Mouse (Mus musculus): ENCODE data around the gene Ubxn6. TPM values are rescaled to one million over a fixed set of nuclear protein-coding genes. Genes with fewer than 3 reads are reported as not detected.

Ubxn6 gene
- polyA plus RNA-seq, 1 experiment from 2014 or later, result 58.1 TPM

DNA sequence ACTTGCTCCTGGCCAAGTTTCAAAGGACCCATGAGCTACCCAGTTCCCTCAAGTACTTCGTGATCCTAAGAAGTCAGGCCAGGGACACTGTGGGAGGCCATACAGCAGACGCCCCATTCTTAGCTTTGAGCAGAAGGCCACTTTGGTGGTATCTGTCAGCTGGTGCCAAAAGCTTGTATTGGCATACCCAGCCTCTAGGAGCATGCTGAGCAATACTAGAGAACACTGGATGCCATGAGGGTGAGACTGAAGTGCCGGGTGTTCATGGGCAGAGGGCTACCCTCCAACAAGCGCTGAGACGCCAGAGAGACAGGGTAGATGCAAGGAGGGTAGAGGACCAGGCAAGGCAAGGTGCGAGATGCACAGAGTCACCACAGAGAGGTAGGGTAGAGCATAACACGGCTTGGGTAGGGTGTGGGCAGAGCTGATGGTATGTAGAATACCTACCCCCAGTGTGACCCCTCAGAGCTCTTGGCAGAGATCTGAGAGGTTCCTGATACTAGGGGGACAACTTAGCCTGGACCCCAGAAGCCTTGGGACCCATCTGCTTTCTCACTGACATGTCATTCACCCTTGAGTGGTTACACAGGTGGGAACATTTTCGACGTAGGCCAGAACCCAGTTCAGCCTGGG lies 44.5 kb downstream of the Ubxn6 start:
- no peaks in the 10 kb centered on the region for H3K9me3 ChIP-seq
- peaks cover 17% of the 10 kb centered on the region for H3K4me1 ChIP-seq
- H3K4me3 ChIP-seq, result no peak overlapping the region
- 93% methylated on average over 9 of the region's 9 CpGs for WGBS
- H3K27me3 ChIP-seq, result no peaks in the 10 kb centered on the region
- peaks cover 43% of the 10 kb centered on the region for H3K36me3 ChIP-seq
- H3K4me2 ChIP-seq (replicated peaks), result no peak overlapping the region
- ATAC-seq (ENCODE audit: low FRiP score, low read depth), result no peak
- no peak overlapping the region for H3K27ac ChIP-seq (replicated peaks)
- H3K9ac ChIP-seq (replicated peaks), result 0 out of 2 replicates have a peak overlapping the region, but pooled peaks have one; percentile 15

DNA sequence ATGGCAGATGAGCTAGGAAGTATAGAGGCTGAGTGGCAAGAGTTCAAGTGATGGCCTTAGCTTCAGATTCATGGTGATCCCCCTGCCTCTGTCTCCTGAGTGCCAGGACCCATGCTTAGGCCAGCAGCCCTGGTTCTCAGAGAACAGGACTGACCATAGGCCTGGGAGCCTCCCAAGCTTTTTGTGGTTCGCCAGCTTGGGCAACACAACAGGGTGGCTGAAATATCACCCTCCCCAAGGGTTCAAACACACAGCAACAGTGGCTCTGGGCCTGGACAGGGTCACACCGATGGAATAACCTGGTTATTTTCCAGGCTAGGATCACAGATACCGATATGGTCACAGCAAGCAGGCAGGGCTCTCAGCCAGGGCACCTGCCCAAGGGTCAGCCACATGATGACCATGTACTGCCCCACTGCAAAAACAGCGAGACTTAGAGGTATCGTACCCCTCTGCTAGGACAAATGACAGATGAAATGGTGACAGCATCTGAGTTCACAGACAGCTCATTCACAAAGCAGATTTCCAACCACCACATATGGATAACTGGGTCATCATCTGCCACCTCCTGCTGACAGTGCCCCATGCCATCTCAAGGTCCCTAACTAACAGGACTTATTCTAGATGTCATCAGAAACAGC lies 46.9 kb downstream of the Ubxn6 start:
- no peak overlapping the region for H3K4me2 ChIP-seq (replicated peaks)
- 93% methylated on average over 5 of the region's 5 CpGs for WGBS
- no peak for ATAC-seq (ENCODE audit: low FRiP score, low read depth)

DNA sequence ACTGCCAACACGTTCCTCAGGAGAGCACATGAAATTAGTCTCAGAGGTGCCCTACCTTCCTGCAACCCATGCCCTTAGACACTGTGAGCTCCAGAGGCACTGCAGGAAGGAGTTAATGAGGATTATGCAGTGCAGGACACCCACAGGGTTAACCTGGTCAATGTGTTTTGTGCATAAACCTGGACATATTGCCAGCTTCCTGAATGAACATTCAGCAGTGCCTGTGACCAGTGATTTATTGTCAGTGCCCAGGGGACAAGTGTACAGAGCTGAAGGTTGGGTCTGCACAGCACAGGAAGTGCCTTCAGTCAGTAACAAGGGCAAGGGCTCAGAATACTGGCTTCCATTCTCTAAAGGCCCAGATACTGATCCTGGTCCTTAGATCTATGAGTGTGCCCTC lies 47.9 kb downstream of the Ubxn6 start:
- Histone ChIP-seq H3K9me3 (no peaks in the 10 kb centered on the region), H3K27ac (replicated peaks) (no peak overlapping the region), H3K36me3 (peaks cover 23% of the 10 kb centered on the region), H3K9ac (replicated peaks) (0 out of 2 replicates have a peak overlapping the region, but pooled peaks have one; percentile 7), H3K27me3 (no peaks in the 10 kb centered on the region), H3K4me1 (peaks cover 10% of the 10 kb centered on the region; the same call in 1 of the 2 replicates), H3K4me2 (replicated peaks) (no peak overlapping the region), H3K4me3 (no peak overlapping the region)
- no peak for ATAC-seq (ENCODE audit: low FRiP score, low read depth)
- WGBS, result 85% methylated on average over 1 of the region's 1 CpGs

More for the DNA sequence above, 46.9 kb downstream of the Ubxn6 start:
- H3K27me3 ChIP-seq, result no peaks in the 10 kb centered on the region
- H3K4me3 ChIP-seq, result no peak overlapping the region
- peak overlapping the region; percentile 7; the same call in 1 of the 2 replicates for H3K9ac ChIP-seq (replicated peaks)
- H3K36me3 ChIP-seq, result peaks cover 26% of the 10 kb centered on the region
- peaks cover 6% of the 10 kb centered on the region; the same call in 1 of the 2 replicates for H3K4me1 ChIP-seq
- H3K9me3 ChIP-seq, result no peaks in the 10 kb centered on the region
- H3K27ac ChIP-seq (replicated peaks), result no peak overlapping the region

DNA sequence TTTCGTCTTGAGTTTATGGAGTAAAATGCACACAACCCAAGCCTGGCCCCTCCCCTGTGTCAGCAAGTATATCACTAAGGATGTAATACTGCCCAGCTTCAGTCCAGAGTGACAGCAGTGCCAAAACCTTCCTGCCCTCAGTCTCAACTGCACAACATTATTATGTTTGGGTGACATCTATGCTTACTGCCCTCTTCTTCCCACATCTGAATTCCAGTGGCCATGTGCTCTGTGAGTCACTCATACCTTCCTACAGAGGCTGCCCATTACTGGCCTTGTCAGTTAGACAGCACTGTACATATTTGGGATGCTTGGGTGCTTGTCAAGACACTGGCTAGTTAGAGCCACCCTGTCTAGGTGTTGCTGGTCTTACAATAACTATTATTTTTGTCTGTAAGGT lies 48.5 kb downstream of the Ubxn6 start:
- H3K36me3 ChIP-seq, result peaks cover 23% of the 10 kb centered on the region
- H3K9me3 ChIP-seq, result no peaks in the 10 kb centered on the region
- H3K4me1 ChIP-seq, result peaks cover 10% of the 10 kb centered on the region; the same call in 1 of the 2 replicates
- H3K4me3 ChIP-seq, result no peak overlapping the region
- no peak overlapping the region for H3K4me2 ChIP-seq (replicated peaks)
- H3K9ac ChIP-seq (replicated peaks), result no peak overlapping the region
- no peak for ATAC-seq (ENCODE audit: low FRiP score, low read depth)
- no peak overlapping the region for H3K27ac ChIP-seq (replicated peaks)
- H3K27me3 ChIP-seq, result no peaks in the 10 kb centered on the region
- WGBS, result 84% methylated on average over 1 of the region's 1 CpGs

DNA sequence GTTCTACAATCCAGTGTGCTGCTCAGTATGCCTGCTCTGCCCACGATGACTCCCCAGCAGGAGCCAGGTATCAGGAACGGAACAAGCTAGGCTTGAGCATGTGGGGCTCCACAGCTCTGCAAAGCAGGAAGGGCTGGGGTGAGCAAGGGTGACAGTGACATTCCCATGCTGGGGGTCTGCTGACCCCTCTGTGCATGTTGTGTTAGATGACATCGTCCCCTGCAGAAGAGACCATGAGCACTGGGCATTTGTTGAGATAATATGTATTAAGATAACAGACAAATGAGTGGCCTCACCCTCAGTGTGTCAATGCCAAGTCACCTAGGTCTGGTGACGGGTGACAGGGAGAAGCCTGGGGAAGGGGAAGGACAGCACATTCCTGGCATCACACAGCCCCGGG lies 49.9 kb downstream of the Ubxn6 start:
- Histone ChIP-seq H3K4me1 (peaks cover 10% of the 10 kb centered on the region; the same call in 1 of the 2 replicates), H3K27ac (replicated peaks) (no peak overlapping the region), H3K36me3 (peaks cover 25% of the 10 kb centered on the region), H3K9ac (replicated peaks) (no peak overlapping the region), H3K27me3 (no peaks in the 10 kb centered on the region), H3K4me2 (replicated peaks) (no peak overlapping the region), H3K4me3 (no peak overlapping the region), H3K9me3 (no peaks in the 10 kb centered on the region)
- 80% methylated on average over 5 of the region's 5 CpGs for WGBS
- no peak for ATAC-seq (ENCODE audit: low FRiP score, low read depth)

DNA sequence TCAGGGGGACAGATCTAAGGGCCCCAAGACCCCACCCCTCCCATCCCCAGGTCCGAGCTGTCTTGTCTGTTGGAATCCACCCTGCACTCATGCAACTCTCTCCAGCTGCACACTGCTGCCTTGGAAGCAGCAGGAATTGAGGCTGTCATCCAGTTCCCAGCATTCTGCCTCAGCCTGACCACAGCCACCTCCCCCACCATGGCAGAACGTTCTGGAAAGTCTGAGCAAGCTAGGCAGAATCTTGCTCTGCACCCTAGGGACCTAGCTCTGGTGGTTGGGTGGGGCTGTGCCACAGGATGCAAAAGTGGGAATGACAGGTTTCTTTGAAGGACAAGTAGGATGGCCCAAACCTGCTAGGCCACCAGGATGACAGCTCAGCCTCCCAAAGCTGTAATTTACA lies 50.4 kb downstream of the Ubxn6 start:
- Histone ChIP-seq H3K4me2 (replicated peaks) (no peak overlapping the region), H3K36me3 (peaks cover 26% of the 10 kb centered on the region), H3K4me3 (no peak overlapping the region), H3K9ac (replicated peaks) (no peak overlapping the region), H3K27me3 (no peaks in the 10 kb centered on the region), H3K9me3 (no peaks in the 10 kb centered on the region), H3K27ac (replicated peaks) (no peak overlapping the region), H3K4me1 (peaks cover 10% of the 10 kb centered on the region; the same call in 1 of the 2 replicates)
- 84% methylated on average over 2 of the region's 2 CpGs for WGBS
- no peak for ATAC-seq (ENCODE audit: low FRiP score, low read depth)

DNA sequence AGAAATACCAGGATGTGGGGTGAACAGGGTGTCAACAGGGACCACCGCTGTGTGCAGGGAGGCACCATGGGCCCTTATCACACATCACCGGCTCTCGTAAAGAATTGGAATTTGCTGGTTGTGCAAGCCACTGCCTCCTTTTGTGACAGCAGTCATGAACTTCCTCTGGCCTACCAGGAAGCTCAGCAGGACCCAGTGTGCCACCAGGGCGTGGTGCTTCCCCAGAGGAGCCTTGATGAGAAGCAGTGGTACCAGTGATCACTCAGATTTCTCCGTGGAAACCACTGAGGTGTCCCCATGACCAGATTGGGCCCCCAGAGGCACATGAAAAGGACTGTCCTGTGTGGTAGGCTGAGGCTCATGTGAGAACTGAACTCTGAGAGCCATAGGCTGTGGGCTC lies 51.4 kb downstream of the Ubxn6 start:
- peaks cover 10% of the 10 kb centered on the region; the same call in 1 of the 2 replicates for H3K4me1 ChIP-seq
- no peaks in the 10 kb centered on the region for H3K9me3 ChIP-seq
- H3K27me3 ChIP-seq, result no peaks in the 10 kb centered on the region
- no peak overlapping the region for H3K27ac ChIP-seq (replicated peaks)
- no peak for ATAC-seq (ENCODE audit: low FRiP score, low read depth)
- no peak overlapping the region for H3K9ac ChIP-seq (replicated peaks)
- H3K4me3 ChIP-seq, result no peak overlapping the region
- no peak overlapping the region for H3K4me2 ChIP-seq (replicated peaks)
- 88% methylated on average over 5 of the region's 5 CpGs for whole genome bisulfite sequencing
- H3K36me3 ChIP-seq, result peaks cover 27% of the 10 kb centered on the region

DNA sequence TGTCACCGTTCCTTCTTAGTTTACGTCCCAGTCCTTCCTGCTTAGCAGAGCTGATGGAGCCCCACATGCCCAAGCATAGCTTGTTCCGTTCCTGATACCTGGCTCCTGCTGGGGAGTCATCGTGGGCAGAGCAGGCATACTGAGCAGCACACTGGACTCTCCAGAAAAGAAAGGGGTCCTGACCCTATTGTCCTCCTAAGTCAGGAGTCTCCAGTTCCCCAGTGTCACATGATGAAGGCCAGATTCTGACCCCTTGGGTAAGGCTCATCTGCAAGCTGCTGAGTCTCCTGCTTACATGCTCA lies 51.9 kb downstream of the Ubxn6 start:
- Histone ChIP-seq H3K9me3 (no peaks in the 10 kb centered on the region), H3K4me3 (no peak overlapping the region), H3K27me3 (no peaks in the 10 kb centered on the region), H3K27ac (replicated peaks) (peak overlapping the region; percentile 44; the same call in 1 of the 2 replicates), H3K4me1 (peaks cover 10% of the 10 kb centered on the region; the same call in 1 of the 2 replicates), H3K9ac (replicated peaks) (no peak overlapping the region), H3K4me2 (replicated peaks) (no peak overlapping the region), H3K36me3 (peaks cover 31% of the 10 kb centered on the region)
- ATAC-seq (ENCODE audit: low FRiP score, low read depth), result no peak
- 82% methylated on average over 4 of the region's 4 CpGs for WGBS

DNA sequence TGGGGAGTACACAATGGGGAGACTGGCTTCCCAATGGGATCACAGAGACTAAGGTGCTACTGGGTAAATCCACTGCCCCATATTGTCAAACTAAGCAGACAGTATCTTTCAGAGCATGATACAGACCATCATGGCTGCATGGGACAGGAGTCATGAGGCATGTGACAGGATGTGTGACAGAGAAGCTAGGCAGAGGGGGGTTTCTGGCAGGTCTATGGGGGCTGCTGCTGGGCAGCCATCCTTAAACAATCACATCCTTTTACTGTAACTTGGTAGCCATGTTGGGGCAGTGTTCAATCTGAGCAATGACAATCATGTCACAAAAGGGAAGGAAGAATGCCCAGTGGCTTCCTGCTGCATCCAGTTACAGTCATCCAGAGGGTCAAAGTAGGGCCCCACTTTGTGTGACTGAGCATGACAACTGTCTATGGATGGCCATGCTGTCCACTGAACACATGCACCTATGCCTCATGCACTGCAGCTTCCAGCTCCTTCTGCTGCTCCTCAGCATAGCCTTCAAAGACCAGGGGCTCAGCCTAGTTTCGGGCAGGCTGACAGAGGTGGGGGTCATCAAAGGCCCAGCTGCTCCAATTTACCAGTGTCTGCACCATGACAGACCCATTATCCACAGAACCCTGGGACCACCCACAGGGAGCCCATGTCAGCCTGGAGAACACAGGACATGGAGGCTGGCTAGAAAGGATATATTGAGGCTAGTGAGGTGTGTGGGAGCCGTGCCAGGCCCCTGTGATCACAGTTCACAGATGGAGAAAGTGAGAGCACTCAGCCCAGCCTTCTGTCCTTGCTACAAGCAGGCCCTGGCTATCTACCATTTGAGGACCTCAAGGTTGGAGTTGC lies 52.5 kb downstream of the Ubxn6 start:
- Histone ChIP-seq H3K9ac (replicated peaks) (no peak overlapping the region), H3K27ac (replicated peaks) (peak overlapping the region; percentile 44), H3K36me3 (peaks cover 37% of the 10 kb centered on the region), H3K4me2 (replicated peaks) (no peak overlapping the region), H3K9me3 (no peaks in the 10 kb centered on the region), H3K27me3 (no peaks in the 10 kb centered on the region), H3K4me3 (no peak overlapping the region), H3K4me1 (peaks cover 10% of the 10 kb centered on the region; the same call in 1 of the 2 replicates)
- ATAC-seq (ENCODE audit: low FRiP score, low read depth), result no peak
- 62% methylated on average over 2 of the region's 2 CpGs for WGBS

DNA sequence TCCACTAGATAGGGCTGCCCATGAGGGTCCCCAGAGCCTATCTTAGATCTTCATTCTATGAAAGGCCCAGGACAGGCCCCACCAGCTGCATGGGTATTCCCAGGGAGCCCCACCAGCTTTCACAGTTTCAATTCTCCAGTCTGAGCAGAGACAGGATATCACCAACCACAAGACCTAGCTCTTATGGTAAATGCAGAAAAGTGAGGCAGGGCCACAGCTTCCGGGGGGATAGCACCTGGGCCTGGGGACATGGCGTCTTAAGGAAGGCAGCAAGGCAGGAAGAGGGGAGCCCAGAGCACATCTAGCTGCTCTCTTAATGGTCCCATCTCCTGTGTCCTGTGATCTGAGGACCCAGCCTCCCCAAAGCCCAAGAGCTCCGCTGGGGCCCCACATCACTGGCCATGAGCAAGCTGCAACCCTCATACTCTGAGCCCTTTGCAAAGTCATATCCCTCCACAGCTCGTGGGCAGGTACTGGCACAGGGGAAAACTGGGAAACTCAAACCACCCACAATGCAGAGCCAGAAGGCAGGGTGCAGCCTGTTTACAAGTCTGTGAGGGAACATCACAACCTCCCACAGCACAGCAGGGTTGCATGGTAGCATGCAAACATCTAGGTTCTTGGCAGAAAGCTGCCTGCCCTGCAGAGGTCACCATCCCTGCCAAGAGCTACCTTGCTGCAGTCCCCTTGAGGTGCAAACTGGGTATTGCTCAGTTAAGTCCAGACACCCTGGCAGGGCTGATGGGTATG lies 53.5 kb downstream of the Ubxn6 start:
- H3K27me3 ChIP-seq, result no peaks in the 10 kb centered on the region
- H3K4me2 ChIP-seq (replicated peaks), result no peak overlapping the region
- WGBS, result 83% methylated on average over 4 of the region's 4 CpGs
- no peak overlapping the region for H3K4me3 ChIP-seq
- H3K9me3 ChIP-seq, result no peaks in the 10 kb centered on the region
- peaks cover 44% of the 10 kb centered on the region for H3K36me3 ChIP-seq
- H3K27ac ChIP-seq (replicated peaks), result peak overlapping the region; percentile 54; the same call in 1 of the 2 replicates
- ATAC-seq (ENCODE audit: low FRiP score, low read depth), result no peak
- no peak overlapping the region for H3K9ac ChIP-seq (replicated peaks)
- H3K4me1 ChIP-seq, result peaks cover 10% of the 10 kb centered on the region; the same call in 1 of the 2 replicates

DNA sequence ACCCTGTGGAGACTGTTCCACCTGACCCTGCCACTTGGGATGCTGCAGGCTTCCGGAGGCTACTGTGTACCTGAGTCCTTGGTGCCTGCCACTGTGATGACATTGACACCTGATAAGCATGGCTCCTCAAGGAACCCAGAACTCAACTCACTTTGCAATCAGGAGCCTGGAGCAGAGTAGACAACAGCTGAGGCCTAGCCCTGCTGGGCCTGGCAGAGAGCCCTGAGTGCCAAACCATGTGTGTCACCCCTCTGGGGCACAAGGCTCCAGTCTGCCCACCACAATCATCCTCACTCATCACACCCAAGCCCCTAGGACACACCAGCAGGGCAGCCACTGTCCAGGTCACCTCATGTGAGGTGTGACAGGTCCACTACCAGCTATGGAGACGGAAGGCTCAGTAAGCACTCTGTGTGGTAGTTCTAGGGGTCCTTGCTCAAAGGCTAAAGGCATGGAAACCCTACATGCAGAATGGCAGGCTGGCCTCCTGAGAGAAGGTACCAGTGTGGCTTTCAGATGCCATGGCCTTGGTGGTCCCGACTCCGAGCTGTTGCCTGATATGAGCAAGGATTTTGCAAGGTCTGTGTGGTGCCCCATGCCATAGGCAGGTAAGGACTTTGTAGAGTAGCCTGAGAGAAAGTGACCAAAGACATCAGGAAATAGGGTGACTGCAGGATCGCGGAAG lies 54.3 kb downstream of the Ubxn6 start:
- H3K4me3 ChIP-seq, result no peak overlapping the region
- H3K9ac ChIP-seq (replicated peaks), result no peak overlapping the region
- H3K4me1 ChIP-seq, result peaks cover 10% of the 10 kb centered on the region; the same call in 1 of the 2 replicates
- WGBS, result 95% methylated on average over 6 of the region's 6 CpGs
- H3K9me3 ChIP-seq, result no peaks in the 10 kb centered on the region
- no peak for ATAC-seq (ENCODE audit: low FRiP score, low read depth)
- H3K4me2 ChIP-seq (replicated peaks), result no peak overlapping the region
- H3K27ac ChIP-seq (replicated peaks), result 0 out of 2 replicates have a peak overlapping the region, but pooled peaks have one; percentile 8
- no peaks in the 10 kb centered on the region for H3K27me3 ChIP-seq
- H3K36me3 ChIP-seq, result peaks cover 52% of the 10 kb centered on the region
